Mouse (Mus musculus) erythroid progenitor cell, adult 5-6 weeks (primary cell): ENCODE results near the gene Mgat4b. TPM values are rescaled to one million over a fixed set of nuclear protein-coding genes. Genes with fewer than 3 reads are reported as not detected.

ENCODE experiments used
- ATAC-seq: replicated peaks from 2 replicates; pipeline ENCODE4 v1.8.0; 2016; ENCODE audit warnings: moderate number of reproducible peaks, mild to moderate bottlenecking, moderate TSS enrichment, inconsistent platforms; ENCODE audit not compliant: poor library complexity, low FRiP score, severe bottlenecking
- total RNA-seq, 2 experiments: library from RNA; stranded (forward) in 1 of 2; stranded (reverse) in 1 of 2; fragments of 150-400 nt in 1 of 2; fragments of 186-747, 209-891 nt in 1 of 2; gene quantifications; 2 replicates each; pipeline versions ENCODE4 v1.2.3 to v1.2.4; 2015 to 2017; ENCODE audit warnings: low replicate concordance in 2 of 2

The Mgat4b gene
- total RNA-seq, 2 experiments from 2014 or later: 26.8 to 40.9 TPM

DNA sequence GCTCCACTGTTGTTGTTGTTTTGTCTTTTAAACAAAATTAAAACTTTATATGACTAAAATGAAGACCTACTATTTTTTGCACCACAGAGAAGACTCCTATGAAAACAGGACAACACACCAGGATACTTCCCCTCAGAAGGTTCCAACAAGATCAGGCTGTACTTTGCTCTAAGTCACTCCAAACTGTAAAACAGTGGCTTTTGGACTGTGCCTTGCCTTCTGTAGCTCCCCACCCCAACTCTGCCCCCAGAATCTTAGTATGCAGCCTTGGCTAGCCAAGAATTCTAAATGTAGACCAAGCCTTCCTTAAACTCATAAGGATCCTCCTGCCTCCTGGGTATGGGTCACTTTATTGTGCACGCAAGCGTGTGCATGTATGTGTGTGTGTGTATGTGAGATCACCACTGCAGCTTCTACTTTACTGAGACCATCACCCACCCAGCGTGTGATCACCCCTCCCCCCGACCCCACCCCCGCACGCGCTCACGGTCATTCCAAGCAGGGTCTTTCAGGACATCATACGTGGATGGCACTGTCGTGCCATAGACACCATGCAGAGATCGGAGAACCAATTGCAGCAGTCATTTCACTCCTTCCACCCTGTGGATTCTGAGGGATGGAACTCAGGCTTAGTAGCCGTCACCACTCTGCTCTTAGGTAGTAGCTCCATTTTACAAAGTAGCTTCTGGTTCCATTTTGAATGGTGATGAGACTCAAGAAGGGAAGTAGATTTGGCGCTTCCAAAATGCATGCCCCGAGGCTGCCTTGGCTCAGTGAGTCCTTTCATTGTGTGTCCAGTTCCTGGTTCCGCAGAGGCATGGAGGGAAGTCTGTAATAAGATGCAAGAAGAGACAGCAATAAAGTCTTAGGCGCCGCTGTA lies 13.3 kb downstream of the Mgat4b start:
- 0 out of 2 replicates have a peak, but pooled peaks have one; percentile 0 for ATAC-seq

- peak; percentile 87 for ATAC-seq
Observed at GRCm38 (mm10) chr11:50224671-50225530, 14.2 kb downstream of the Mgat4b start.

DNA sequence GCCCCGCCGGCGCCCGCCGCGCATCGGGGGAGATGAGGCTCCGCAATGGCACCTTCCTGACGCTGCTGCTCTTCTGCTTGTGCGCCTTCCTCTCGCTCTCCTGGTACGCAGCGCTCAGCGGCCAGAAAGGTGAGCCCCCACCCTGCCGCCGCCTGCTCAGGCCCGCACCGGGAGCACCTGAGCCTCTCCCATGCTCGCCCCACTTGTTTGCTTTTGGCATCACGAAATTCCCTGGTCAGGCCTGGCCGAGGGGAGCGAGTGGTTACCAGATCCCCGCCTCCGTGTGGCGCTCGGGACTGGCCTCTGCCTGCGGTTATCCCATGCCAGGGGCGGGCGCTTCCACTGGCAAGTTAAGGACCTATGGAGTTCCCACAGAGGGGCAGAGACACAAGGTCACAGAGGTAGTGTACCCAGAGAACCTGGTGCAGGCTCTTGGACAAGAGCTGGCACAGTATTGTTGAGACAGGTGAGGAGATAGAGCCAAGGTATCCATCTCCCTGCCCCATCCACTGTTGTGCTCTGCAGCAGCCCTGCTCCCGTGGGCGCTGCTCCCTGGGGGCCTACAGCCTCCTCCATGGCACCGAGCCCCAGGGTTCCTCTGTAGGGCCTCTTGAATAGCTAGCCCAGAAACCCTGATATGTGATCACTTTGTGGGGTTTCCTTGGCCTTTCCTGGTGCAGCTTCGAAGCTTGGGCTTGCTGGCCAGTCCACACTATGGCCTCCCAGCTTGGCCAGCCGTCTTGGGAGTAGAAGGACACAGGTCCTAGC lies 15.1 kb downstream of the Mgat4b start:
- peak; percentile 23; the same call in 1 of the 2 replicates for ATAC-seq

- ATAC-seq: no peak
Observed at GRCm38 (mm10) chr11:50226406-50226805, 15.7 kb downstream of the Mgat4b start.

- no peak for ATAC-seq
Observed at GRCm38 (mm10) chr11:50227226-50227625, 16.5 kb downstream of the Mgat4b start.

DNA sequence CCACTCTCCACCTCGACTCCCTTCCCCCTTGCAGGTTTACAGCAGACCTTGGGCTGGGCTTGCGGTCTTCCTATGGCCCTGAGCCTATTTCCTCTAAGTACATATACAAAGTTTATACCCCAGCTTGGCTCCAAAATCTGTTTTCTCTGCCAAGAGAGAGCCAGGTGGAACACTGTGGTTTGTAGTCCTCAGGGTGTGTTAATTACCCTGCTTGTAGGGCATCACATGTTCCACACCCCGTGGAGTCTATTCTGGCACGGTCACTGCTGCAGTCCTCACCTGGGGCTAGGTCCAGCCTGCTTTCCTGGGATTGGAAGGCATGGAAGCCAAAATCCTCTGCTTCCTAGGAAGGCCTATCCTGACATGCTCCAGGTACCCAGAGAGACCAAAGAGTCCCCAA lies 17.0 kb downstream of the Mgat4b start:
- ATAC-seq: no peak

- ATAC-seq: no peak
Observed at GRCm38 (mm10) chr11:50228772-50229171, 18.1 kb downstream of the Mgat4b start.

GRCm38 (mm10) chr11:50229252-50229910 lies 18.7 kb downstream of the Mgat4b start:
- no peak for ATAC-seq

- no peak for ATAC-seq
Observed at GRCm38 (mm10) chr11:50230481-50231304, 20.0 kb downstream of the Mgat4b start.

DNA sequence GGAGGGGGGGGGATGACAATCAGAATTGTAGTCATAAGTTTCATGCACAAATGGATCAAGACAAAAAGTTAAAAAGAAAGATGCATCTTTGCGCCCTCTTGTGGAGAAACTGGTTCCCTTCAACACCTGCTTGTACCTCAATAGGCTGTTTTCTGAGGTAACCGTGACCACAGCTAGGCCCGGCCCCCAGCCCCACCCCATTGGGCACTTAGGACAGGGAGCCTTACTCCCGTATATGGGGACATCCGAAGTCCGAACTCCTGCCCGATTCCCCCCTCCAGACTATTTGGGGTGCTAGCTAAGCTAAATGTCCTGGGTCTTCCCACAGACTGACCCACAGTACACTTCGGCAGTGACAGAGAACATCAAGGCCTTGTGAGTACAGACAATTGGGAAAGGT lies 20.7 kb downstream of the Mgat4b start:
- 0 out of 2 replicates have a peak, but pooled peaks have one; percentile 36 for ATAC-seq

DNA sequence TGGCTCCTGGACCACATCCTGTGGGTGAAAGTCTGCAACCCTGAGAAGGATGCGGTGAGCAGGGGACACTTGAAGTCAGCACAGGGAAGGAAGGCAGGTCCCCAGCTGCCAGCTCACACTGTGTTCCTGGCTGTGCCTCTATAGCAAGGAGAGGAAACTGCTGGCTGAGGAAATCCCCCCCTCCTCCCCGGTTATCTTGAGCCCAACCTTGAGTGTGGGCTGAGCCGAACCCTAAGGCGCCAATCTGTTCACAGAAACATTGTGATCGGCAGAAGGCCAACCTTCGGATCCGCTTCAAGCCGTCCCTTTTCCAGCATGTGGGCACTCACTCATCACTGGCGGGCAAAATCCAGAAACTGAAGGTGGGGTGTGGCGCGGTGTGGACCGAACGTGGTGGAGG lies 22.3 kb downstream of the Mgat4b start:
- no peak for ATAC-seq

DNA sequence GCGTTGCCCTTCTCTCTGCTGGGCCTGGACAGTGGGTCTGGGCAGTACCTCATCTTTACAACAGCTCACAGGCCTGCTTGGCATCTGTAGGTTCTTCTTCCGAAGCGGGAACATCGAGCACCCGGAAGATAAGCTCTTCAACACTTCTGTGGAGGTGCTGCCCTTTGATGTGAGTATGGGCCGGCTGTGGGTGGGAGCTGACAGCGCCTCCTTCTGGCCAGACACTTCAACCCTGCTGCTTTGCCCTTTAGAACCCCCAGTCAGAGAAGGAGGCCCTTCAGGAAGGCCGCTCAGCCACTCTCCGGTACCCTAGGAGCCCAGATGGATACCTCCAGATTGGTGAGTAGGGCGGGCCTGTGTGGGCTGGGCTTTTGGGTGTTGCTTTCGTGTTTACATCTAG lies 23.3 kb downstream of the Mgat4b start:
- ATAC-seq: no peak

- no peak for ATAC-seq
Observed at GRCm38 (mm10) chr11:50234606-50235005, 23.9 kb downstream of the Mgat4b start.

GRCm38 (mm10) chr11:50236540-50236936 lies 25.8 kb downstream of the Mgat4b start:
- ATAC-seq: peak; percentile 79

- ATAC-seq: peak; percentile 26
Observed at GRCm38 (mm10) chr11:50236937-50237835, 26.5 kb downstream of the Mgat4b start.

GRCm38 (mm10) chr11:50238324-50238723 lies 27.6 kb downstream of the Mgat4b start, which contains the start of gene Ltc4s:
Ltc4s (minus strand) TSS chr11:50238616.
- no peak; the same call in 1 of the 2 replicates for ATAC-seq
